Mouse (Mus musculus) spleen, adult 2 months (tissue): ENCODE results near the gene E130114P18Rik.

ENCODE experiments used
- CTCF ChIP-seq: fragments of 200-500 bp; IDR thresholded peaks from 2 replicates; pipeline ENCODE4 v1.5.1; 2011; ENCODE audit warnings: mild to moderate bottlenecking, inconsistent platforms; ENCODE audit not compliant: insufficient read depth, insufficient read length, insufficient replicate concordance; ENCODE audit errors: extremely low read depth
- POLR2A ChIP-seq: fragments of 200-500 bp; IDR thresholded peaks from 2 replicates; pipeline ENCODE4 v1.6.1; 2011; ENCODE audit warnings: low read depth, low read length, inconsistent platforms

DNA sequence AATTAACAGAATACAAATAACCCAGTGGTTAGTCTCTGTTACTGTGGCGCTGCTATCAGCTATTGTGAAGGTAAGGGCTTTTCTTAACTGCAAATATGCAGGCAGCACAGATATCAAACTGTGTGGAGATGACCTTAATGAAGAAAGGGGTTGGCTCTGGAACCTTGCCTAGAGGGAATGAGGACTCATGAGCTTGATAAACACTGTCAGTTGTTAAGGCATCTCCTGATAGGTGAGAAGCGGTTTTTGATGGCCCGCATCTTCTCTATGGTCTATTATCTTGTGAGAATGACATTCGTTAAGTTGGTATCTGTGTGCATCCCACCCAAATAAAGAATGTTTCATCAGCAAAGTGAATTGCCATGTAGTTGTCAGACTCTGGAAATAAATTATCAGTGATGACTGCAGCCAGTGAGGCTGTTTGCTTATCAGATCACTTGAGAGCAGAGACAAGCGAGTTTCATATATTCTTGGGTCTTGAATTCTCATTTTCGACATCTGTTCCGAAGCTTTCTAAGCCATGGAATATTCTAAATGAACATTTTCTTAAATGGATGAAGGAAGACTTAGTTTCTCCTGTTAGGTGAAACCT, 32.6 kb upstream of the E130114P18Rik start:
- TF ChIP-seq CTCF (no peak), POLR2A (no peak)
